Mouse (Mus musculus) forebrain, postnatal 0 days (tissue): ENCODE measurements at regions not wholly inside any gene's neighbourhood (a gene's known extent, or its start where the extent isn't known, plus 50 kb on each side); places are given as distances from the start of the nearest gene placed in this dataset.

ENCODE experiments used
- ATAC-seq: fragments of 200-750 bp; cut with Nextera tagmentation; 2 replicates; pipeline ENCODE4 v1.8.0; 2017; ENCODE audit warnings: mild to moderate bottlenecking, moderate library complexity
- DNase-seq: peaks from one replicate; pipeline ENCODE4 v3.0.0-alpha.2; 2015
- H3K27ac ChIP-seq: fragments of 300-500 bp; sonication (generic); 2 replicates; pipeline ENCODE4 v1.5.1; 2014; ENCODE audit warnings: low read depth, mild to moderate bottlenecking, antibody characterized with exemption, low read length, moderate library complexity, mixed read lengths
- H3K27me3 ChIP-seq: fragments of 300-500 bp; sonication (generic); 2 replicates; pipeline ENCODE4 v1.6.1; 2014; ENCODE audit warnings: mild to moderate bottlenecking, low read length, mixed read lengths; ENCODE audit not compliant: insufficient read depth
- H3K36me3 ChIP-seq: fragments of 300-500 bp; sonication (generic); 2 replicates; pipeline ENCODE4 v1.6.1; 2014; ENCODE audit warnings: mild to moderate bottlenecking, moderate library complexity; ENCODE audit not compliant: insufficient read depth
- H3K4me1 ChIP-seq: fragments of 300-500 bp; sonication (generic); 2 replicates; pipeline ENCODE4 v1.6.1; 2014; ENCODE audit warnings: antibody characterized with exemption; ENCODE audit not compliant: insufficient read depth
- H3K4me2 ChIP-seq: fragments of 300-500 bp; sonication (generic); 2 replicates; pipeline ENCODE4 v1.6.1; 2014; ENCODE audit warnings: low read depth, mild to moderate bottlenecking, moderate library complexity
- H3K4me3 ChIP-seq: fragments of 300-500 bp; sonication (generic); 2 replicates; pipeline ENCODE4 v1.5.1; 2014; ENCODE audit warnings: low read depth, low read length, mixed read lengths
- H3K9ac ChIP-seq: fragments of 300-500 bp; sonication (generic); 2 replicates; pipeline ENCODE4 v1.6.1; 2014; ENCODE audit warnings: mild to moderate bottlenecking
- H3K9me3 ChIP-seq: fragments of 300-500 bp; sonication (generic); 2 replicates; pipeline ENCODE4 v1.6.1; 2016; ENCODE audit warnings: low read length
- CTCF ChIP-seq: sonication (generic); IDR thresholded peaks from 2 replicates; pipeline ENCODE4 v1.5.1; 2016; ENCODE audit warnings: antibody characterized with exemption, control low read depth, low read depth
- WGBS: fragments of 180-500 bp; shearing (Covaris S2); extraction: QIAGEN DNeasy Blood & Tissue Kit; methylation state at CpG from one replicate; pipeline ENCODE4 v1.1.7; 2014; 5-methylcytosine and 5-hydroxymethylcytosine counted together

DNA sequence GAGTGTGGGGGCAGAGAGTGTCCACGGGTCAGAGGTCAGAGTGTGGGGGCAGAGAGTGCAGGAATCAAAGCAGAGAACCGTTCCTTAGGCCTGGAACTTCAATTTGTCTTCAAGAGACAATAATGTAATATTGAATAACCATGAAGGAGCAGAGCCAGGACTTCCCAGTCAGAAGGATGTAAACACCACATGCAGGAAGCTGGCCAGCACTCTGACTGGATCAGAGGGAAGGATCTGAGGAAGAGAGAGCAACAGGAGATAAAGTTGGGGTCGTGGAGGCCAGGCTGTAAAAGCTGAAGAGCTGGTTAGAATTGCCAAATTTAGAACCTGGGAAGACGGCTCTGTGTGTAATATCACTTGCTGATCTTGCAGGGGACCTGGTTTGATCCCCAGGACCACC lies 54.0 kb upstream of the Ppp2r5a start:
- Histone ChIP-seq H3K4me1 (0 out of 2 replicates have a peak, but pooled peaks cover 1% of the 10 kb centered on the region), H3K9ac (no peak overlapping the region), H3K4me2 (no peak overlapping the region), H3K9me3 (no peaks in the 10 kb centered on the region), H3K4me3 (no peak overlapping the region), H3K36me3 (no peaks in the 10 kb centered on the region), H3K27ac (no peak overlapping the region), H3K27me3 (no peaks in the 10 kb centered on the region)
- no peak for TF ChIP-seq CTCF
- DNase-seq: no peak
- 80% methylated on average over 4 of the region's 4 CpGs for WGBS
- no peak for ATAC-seq

DNA sequence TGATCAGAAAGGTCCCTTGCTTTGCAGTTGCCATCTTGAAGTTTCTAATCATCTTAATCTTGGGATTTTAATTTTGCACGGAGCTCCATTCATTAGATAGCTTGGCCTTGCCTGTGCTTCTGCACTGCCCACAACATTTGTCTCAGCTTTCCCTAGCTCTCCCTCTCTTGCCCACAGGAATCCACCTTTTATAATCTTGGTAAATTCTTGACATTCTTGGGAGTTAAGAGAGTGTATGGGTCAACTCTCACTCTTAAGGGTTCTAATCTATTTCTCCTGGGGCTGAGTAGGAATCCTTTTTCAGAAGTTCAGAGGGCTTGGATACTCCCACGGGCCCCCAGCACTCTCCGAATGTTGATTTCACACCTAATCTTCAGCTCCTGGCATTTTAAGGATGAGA lies 51.5 kb upstream of the Ppp2r5a start:
- 67% methylated on average over 3 of the region's 3 CpGs for WGBS

DNA sequence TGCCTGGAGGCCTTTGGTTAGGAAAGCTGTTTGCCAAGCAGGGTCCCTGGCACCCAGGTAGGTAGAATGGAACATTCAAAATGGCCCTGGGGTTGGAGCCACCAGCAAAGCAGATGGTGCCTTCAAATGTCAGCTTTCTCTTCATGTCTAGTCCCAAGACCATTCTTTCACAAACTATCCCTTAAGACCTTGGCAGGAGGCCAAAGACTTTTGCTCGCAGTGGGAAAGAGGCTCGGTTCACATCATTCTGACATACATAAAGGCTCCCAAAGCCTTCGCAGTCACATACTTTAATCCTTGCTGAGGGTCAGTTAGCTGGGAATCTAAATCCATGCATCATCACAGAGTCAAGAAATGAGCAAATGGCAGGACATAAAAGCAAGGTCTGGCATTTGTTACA lies 50.5 kb upstream of the Ppp2r5a start:
- Histone ChIP-seq H3K4me1 (no peaks in the 10 kb centered on the region), H3K9ac (no peak overlapping the region), H3K4me2 (no peak overlapping the region), H3K27ac (no peak overlapping the region), H3K9me3 (no peaks in the 10 kb centered on the region), H3K4me3 (no peak overlapping the region), H3K36me3 (no peaks in the 10 kb centered on the region), H3K27me3 (no peaks in the 10 kb centered on the region)
- WGBS: 37% methylated on average over 3 of the region's 3 CpGs
- TF ChIP-seq CTCF: no peak
- DNase-seq (no peak), ATAC-seq (no peak)

More for the DNA sequence above, 51.5 kb upstream of the Ppp2r5a start:
- no peaks in the 10 kb centered on the region for H3K9me3 ChIP-seq
- no peak overlapping the region for H3K4me2 ChIP-seq
- H3K4me3 ChIP-seq: no peak overlapping the region
- H3K36me3 ChIP-seq: no peaks in the 10 kb centered on the region
- H3K9ac ChIP-seq: no peak overlapping the region
- no peaks in the 10 kb centered on the region for H3K27me3 ChIP-seq
- ATAC-seq (no peak), DNase-seq (no peak)
- H3K27ac ChIP-seq: no peak overlapping the region
- no peaks in the 10 kb centered on the region for H3K4me1 ChIP-seq
- no peak for TF ChIP-seq CTCF
